Mouse (Mus musculus) retina, embryonic 14.5 days (tissue): ENCODE measurements around the gene Pigk.
A peak's percentile ranks its signal among the peaks of the same experiment; 100 is the strongest.

Experiments used
- DNase-seq: peaks from one replicate; pipeline ENCODE4 v3.0.0-alpha.2; 2015; ENCODE audit warnings: low spot score

Gene Pigk

GRCm38 (mm10) chr3:152842648-152843047 is 128.7 kb downstream of the Pigk start:
- no peak for DNase-seq

GRCm38 (mm10) chr3:152843925-152844324 is 130.0 kb downstream of the Pigk start:
- DNase-seq = no peak

GRCm38 (mm10) chr3:152855006-152855614 is 141.2 kb downstream of the Pigk start:
- DNase-seq = peak; percentile 25

GRCm38 (mm10) chr3:152856095-152856494 is 142.2 kb downstream of the Pigk start:
- no peak for DNase-seq

- no peak for DNase-seq
Observed at GRCm38 (mm10) chr3:152861450-152861849, 147.6 kb downstream of the Pigk start.

GRCm38 (mm10) chr3:152861978-152862377 is 148.1 kb downstream of the Pigk start:
- DNase-seq = no peak

GRCm38 (mm10) chr3:152866035-152866965 is 152.4 kb downstream of the Pigk start:
- DNase-seq = no peak

- no peak for DNase-seq
Observed at GRCm38 (mm10) chr3:152867654-152868525, 154.0 kb downstream of the Pigk start.

GRCm38 (mm10) chr3:152872054-152872453 is 158.2 kb downstream of the Pigk start:
- DNase-seq = peak; percentile 30

GRCm38 (mm10) chr3:152872596-152872995 is 158.7 kb downstream of the Pigk start:
- peak; percentile 71 for DNase-seq

- DNase-seq = peak; percentile 45
Observed at GRCm38 (mm10) chr3:152874431-152875355, 160.8 kb downstream of the Pigk start.

- DNase-seq = no peak
Observed at GRCm38 (mm10) chr3:152875723-152876290, 161.9 kb downstream of the Pigk start.

GRCm38 (mm10) chr3:152880121-152880835 is 166.4 kb downstream of the Pigk start:
- DNase-seq = no peak

- DNase-seq = no peak
Observed at GRCm38 (mm10) chr3:152881706-152882105, 167.8 kb downstream of the Pigk start.

GRCm38 (mm10) chr3:152883556-152883955 is 169.7 kb downstream of the Pigk start:
- DNase-seq = peak; percentile 55

- DNase-seq = no peak
Observed at GRCm38 (mm10) chr3:152886749-152887148, 172.8 kb downstream of the Pigk start.

- peak; percentile 35 for DNase-seq
Observed at GRCm38 (mm10) chr3:152888116-152888515, 174.2 kb downstream of the Pigk start.

GRCm38 (mm10) chr3:152894935-152895334 is 181.0 kb downstream of the Pigk start:
- DNase-seq = no peak

GRCm38 (mm10) chr3:152896111-152896510 is 182.2 kb downstream of the Pigk start:
- no peak for DNase-seq

GRCm38 (mm10) chr3:152897196-152897595 is 183.3 kb downstream of the Pigk start:
- no peak for DNase-seq
